Mouse (Mus musculus): ENCODE results near the gene Fbxl13.

The Fbxl13 gene

GRCm38 (mm10) chr5:21645439-21646132 lies at the start of gene Fbxl13, which contains the start of gene Armc10:
Gene Fbxl13, minus strand, starts transcription at chr5:21645634.
Gene Armc10, plus strand, starts transcription at chr5:21645813.
- DNase-seq (ENCODE audit: low read depth, low spot score) = peak; percentile 61

- no peak for DNase-seq (ENCODE audit: low read depth, low spot score)
Observed at GRCm38 (mm10) chr5:21694854-21695490, 49.5 kb upstream of the Fbxl13 start.

- no peak for DNase-seq (ENCODE audit: low read depth, low spot score)
Observed at GRCm38 (mm10) chr5:21693372-21693870, 48.0 kb upstream of the Fbxl13 start.

- no peak for DNase-seq (ENCODE audit: low read depth, low spot score)
Observed at GRCm38 (mm10) chr5:21692230-21692629, 46.8 kb upstream of the Fbxl13 start.

- no peak for DNase-seq (ENCODE audit: low read depth, low spot score)
Observed at GRCm38 (mm10) chr5:21687042-21687441, 41.6 kb upstream of the Fbxl13 start.

- DNase-seq (ENCODE audit: low read depth, low spot score) = no peak
Observed at GRCm38 (mm10) chr5:21685001-21685400, 39.6 kb upstream of the Fbxl13 start.

GRCm38 (mm10) chr5:21683811-21684210 lies 38.4 kb upstream of the Fbxl13 start:
- DNase-seq (ENCODE audit: low read depth, low spot score) = no peak

- no peak for DNase-seq (ENCODE audit: low read depth, low spot score)
Observed at GRCm38 (mm10) chr5:21680940-21681339, 35.5 kb upstream of the Fbxl13 start.

GRCm38 (mm10) chr5:21680029-21680428 lies 34.6 kb upstream of the Fbxl13 start:
- no peak for DNase-seq (ENCODE audit: low read depth, low spot score)

GRCm38 (mm10) chr5:21678363-21678762 lies 32.9 kb upstream of the Fbxl13 start:
- DNase-seq (ENCODE audit: low read depth, low spot score) = no peak

GRCm38 (mm10) chr5:21677939-21678338 lies 32.5 kb upstream of the Fbxl13 start:
- DNase-seq (ENCODE audit: low read depth, low spot score) = no peak

GRCm38 (mm10) chr5:21675494-21675893 lies 30.1 kb upstream of the Fbxl13 start:
- DNase-seq (ENCODE audit: low read depth, low spot score) = no peak

- no peak for DNase-seq (ENCODE audit: low read depth, low spot score)
Observed at GRCm38 (mm10) chr5:21675019-21675418, 29.6 kb upstream of the Fbxl13 start.

GRCm38 (mm10) chr5:21673742-21674141 lies 28.3 kb upstream of the Fbxl13 start:
- DNase-seq (ENCODE audit: low read depth, low spot score) = no peak

- no peak for DNase-seq (ENCODE audit: low read depth, low spot score)
Observed at GRCm38 (mm10) chr5:21672812-21673635, 27.6 kb upstream of the Fbxl13 start.

- DNase-seq (ENCODE audit: low read depth, low spot score) = no peak
Observed at GRCm38 (mm10) chr5:21669307-21669706, 23.9 kb upstream of the Fbxl13 start.

GRCm38 (mm10) chr5:21667191-21668137 lies 22.0 kb upstream of the Fbxl13 start:
- DNase-seq (ENCODE audit: low read depth, low spot score) = no peak

GRCm38 (mm10) chr5:21663081-21663480 lies 17.6 kb upstream of the Fbxl13 start:
- DNase-seq (ENCODE audit: low read depth, low spot score) = no peak

GRCm38 (mm10) chr5:21660850-21661249 lies 15.4 kb upstream of the Fbxl13 start:
- no peak for DNase-seq (ENCODE audit: low read depth, low spot score)

GRCm38 (mm10) chr5:21658623-21659395 lies 13.4 kb upstream of the Fbxl13 start:
- peak; percentile 36 for DNase-seq (ENCODE audit: low read depth, low spot score)
